Mouse (Mus musculus) neural tube, postnatal 0 days (tissue): ENCODE results near the gene Pbxip1. TPM values are rescaled to one million over a fixed set of nuclear protein-coding genes. Genes with fewer than 3 reads are reported as not detected.

Experiments used
- polyA plus RNA-seq: library from polyadenylated mRNA; unstranded; fragments of >200 nt; fragmentation: Nextera tagmentation; extraction: Ambion mirVana; gene quantifications from 2 replicates; pipeline ENCODE4 v1.2.1, GENCODE M21; 2015

The Pbxip1 gene
- polyA plus RNA-seq, result 25.3 and 29.2 TPM in 2 replicates

DNA sequence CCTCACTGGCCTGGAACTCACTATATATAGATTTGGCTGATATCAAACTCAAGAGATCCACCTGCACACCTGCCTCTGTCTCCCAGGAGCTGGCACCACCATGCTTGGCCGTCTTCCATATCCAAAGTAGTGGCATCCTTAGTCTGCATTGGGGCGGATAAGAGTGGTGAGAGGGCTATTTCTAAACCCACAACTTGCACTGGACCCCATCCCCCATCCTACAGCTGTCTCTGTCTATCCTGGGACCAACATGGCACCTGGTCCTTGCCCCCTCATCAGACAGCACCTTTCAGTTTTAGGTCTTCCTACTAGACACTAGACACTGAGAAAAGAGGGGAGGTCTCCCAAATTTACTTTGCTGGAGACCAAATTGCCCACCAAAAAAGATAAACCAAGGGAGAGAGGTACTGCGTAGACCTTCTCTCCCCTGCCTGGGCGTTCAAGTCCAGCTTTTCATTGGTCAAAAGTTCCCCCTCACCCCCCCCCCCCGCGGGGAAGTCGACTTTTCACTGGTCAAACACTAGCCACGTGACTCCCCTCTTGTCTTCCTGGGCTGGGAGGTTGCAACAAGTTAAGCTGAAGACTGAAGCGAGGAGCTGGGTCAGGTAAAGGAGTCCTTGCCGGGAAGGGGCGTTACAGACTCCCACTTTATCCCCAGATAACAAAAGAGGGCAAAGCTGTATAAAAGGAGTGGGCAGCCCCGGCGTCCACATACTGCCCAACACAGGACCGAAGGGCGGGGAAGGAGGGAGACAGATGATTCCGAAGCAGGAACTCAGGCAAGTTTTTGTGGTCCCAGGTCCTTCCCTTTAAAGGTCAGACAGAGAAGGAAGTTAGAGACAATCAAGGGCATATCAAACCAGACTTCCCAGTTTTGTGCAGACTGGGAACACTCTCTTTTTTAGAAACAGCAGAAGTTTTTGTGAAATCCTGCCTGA lies at the start of gene Pbxip1:
Gene Pbxip1 (plus strand): TSS at position 531 of the 938 bp plus-strand sequence.

DNA sequence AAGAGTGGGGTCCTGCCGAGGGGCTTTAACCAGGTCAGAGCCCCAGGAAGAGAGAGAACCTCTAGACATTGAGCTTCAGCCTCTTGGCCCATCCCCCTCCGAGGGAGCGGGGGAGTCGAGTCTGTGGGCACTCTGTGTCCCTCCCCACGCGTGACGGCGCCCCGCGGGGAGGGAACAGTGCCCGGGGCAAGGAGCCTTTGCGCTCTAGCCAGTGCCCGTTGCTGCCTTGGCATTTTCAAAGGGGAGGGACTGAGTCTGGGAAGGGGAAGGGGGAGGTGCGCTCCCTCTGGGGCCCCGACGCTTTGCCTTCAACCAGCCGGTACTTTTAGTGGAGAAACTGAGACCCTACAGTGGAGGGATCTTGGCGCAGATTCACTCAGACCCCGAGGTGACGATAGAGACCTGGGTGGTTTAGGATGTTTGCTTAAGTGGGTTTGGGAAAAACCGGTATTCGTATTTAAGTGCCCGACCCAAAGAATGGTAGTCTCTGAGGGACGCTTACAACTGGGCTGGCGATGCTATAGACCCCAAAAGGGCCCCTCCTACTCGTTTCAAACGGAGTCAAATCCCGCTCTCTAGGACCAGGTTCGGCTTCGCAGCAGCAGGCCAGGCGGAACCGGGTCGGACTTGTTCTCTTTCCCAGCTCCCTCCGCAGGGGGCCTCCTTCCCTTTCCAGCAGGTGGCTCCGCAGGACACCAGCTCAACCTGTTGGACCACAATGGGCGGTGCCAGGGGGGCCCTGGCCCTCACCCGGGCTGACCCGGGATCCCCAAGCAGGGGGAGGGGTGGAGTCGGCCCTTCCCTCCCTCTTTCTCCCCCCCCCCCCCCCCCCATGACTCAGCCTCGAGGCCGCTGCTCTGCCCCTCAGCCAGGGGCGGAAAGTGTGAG lies 42.3 kb upstream of the Pbxip1 start, which contains the start of gene Zbtb7b:
Gene Zbtb7b (minus strand): TSS at position 771 of the 888 bp plus-strand sequence.

DNA sequence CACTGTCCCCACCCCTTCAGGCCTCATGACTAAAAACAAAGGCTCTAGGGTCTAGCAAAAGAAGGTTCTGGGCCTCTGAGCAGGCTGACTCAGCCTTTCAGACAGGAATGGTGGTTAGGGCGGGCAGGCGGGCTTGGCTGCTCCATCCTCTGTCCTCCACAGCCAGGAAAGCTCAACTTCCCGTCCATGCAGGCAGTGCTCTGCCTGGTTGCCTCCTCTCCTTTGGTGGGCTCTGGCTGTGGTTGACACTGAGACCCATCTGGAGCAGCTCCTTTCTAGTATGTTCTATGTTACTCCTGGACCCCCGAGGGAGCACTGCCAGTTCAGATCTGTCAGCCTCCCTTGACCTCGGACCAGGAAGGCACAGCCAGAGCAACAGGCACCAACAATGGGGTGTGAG lies 33.8 kb upstream of the Pbxip1 start, which contains the start of gene Lenep:
Gene Lenep (minus strand): TSS at position 101 of the 400 bp plus-strand sequence.

GRCm38 (mm10) chr3:89411490-89412393 lies 24.8 kb upstream of the Pbxip1 start, which contains the start of gene Flad1:
Gene Flad1, minus strand, starts transcription at chr3:89411870.

GRCm38 (mm10) chr3:89418170-89418860 lies 18.2 kb upstream of the Pbxip1 start, which contains the start of the genes Cks1b and Shc1:
Gene Cks1b, minus strand, starts transcription at chr3:89418383.
Gene Shc1, plus strand, starts transcription at chr3:89418443.

DNA sequence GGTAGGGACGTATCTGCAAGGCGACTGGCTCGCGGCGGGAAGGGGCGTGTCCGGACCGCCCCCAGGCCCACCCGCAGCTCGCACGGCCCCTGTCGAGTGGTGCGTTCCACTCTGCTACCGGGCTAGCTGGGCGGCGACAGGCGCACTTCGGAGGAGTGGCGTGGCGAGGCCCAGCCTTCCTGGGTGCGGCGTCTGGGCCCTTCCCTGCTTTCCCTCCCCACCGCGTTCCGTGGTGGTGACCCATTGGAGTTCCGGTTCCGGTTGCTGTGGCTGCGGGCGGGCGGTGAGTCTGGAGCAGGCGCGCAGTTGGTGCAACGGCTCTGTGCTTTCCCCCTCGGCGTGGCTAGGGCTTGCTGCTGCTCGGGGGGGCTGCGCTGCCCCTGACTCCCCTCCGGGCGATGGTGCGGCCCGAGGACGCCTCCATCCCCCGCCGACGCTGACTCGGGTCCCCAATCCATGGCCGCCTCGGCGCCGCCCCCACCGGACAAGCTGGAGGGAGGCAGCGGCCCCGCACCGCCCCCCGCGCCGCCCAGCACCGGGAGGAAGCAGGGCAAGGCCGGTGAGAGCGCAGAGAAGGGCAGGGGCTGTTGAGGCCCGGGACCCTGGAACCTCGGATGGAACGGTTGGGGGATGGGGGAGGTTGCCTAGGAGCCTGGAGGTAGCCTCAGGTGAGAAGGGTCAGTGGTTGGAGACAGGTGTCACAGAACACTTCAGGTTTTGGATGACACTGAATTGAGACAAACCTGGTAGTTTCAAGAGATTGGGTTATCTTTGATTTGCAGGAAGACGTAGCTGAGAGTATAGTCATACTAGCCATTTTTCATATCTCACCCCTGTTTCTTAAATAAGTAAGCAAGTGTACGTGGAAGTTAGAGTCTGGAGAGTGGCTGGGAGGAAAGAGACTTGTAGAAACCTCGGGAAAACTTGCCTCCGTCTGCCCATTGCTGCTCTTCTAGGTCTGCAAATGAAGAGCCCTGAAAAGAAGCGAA lies 6.0 kb upstream of the Pbxip1 start, which contains the start of gene Pygo2:
Gene Pygo2 (plus strand): TSS at position 44 of the 989 bp plus-strand sequence.

DNA sequence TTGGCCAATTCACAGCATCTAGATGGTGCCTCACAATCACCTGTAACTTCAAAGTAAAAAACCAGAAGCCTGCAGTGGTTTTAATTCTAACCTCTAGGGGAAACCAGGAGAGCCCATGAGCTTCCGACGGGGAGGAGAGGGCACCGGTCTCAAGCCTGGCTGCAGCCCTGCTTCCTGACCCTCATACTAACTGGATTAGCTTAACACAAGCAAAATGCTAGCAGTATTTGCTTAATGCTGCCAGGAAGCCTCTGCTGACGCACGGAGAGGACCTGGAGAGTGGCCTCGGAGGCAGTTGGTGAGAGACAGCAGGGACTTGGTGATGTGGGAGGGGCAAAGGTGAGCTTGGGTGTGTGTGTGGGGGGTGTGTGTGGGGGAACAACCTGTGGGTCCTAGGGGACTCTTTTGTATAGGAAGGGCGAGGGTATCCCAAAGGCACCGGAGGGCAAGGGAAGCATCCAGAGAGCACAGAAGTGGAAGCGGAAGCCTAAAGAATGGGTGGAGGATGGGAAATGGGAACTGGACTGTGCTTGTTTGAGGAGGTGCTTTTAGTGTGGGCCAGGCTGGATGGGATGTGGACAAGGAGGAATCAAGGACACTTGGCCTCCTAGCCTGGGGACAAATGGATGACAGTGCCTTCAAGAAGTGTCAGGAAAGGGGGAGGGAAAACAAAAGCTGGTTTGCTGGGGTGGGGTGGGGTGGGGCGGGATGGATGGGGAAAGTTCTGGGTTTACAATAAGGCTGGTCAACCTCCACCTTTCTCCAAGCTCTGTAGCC lies 18.1 kb downstream of the Pbxip1 start, which contains the start of gene Pmvk:
Gene Pmvk (plus strand): TSS at position 141 of the 777 bp plus-strand sequence.

Other genes starting within 250 kb of the Pbxip1 start
- gene Gba, start 233.8 kb upstream of the Pbxip1 start, polyA plus RNA-seq, result 44.1 and 48.5 TPM in 2 replicates
- gene Thbs3, start 221.5 kb upstream of the Pbxip1 start, polyA plus RNA-seq, result 43.9 and 50.6 TPM in 2 replicates
- 160 and 167 TPM in 2 replicates for gene Mtx1, start 209.6 kb upstream of the Pbxip1 start, polyA plus RNA-seq
- gene Muc1, start 207.6 kb upstream of the Pbxip1 start, polyA plus RNA-seq, result 0.67 and 1.2 TPM in 2 replicates
- gene Krtcap2, start 190.7 kb upstream of the Pbxip1 start, polyA plus RNA-seq, result 272 and 290 TPM in 2 replicates
- gene Trim46, start 190.4 kb upstream of the Pbxip1 start, polyA plus RNA-seq, result 48.0 and 58.9 TPM in 2 replicates
- 131 and 136 TPM in 2 replicates for gene Dpm3, start 177.3 kb upstream of the Pbxip1 start, polyA plus RNA-seq
- 56.5 and 58.8 TPM in 2 replicates for gene Slc50a1, start 166.1 kb upstream of the Pbxip1 start, polyA plus RNA-seq
- gene Efna1, start 155.6 kb upstream of the Pbxip1 start, polyA plus RNA-seq, result 7.1 and 9.8 TPM in 2 replicates
- 90.5 and 99.5 TPM in 2 replicates for gene Efna3, start 113.7 kb upstream of the Pbxip1 start, polyA plus RNA-seq
- 2.2 and 2.3 TPM in 2 replicates for gene Efna4, start 98.7 kb upstream of the Pbxip1 start, polyA plus RNA-seq
- gene Adam15, start 86.7 kb upstream of the Pbxip1 start, polyA plus RNA-seq, result 77.7 and 84.5 TPM in 2 replicates
- gene Dcst2, start 74.7 kb upstream of the Pbxip1 start, polyA plus RNA-seq, result 0.26 and 0.42 TPM in 2 replicates
- gene Dcst1, start 71.5 kb upstream of the Pbxip1 start, polyA plus RNA-seq, result 1.4 and 1.6 TPM in 2 replicates
- gene Zbtb7b, start 41.9 kb upstream of the Pbxip1 start, polyA plus RNA-seq, result 1.1 and 1.4 TPM in 2 replicates
- gene Lenep, start 33.9 kb upstream of the Pbxip1 start, polyA plus RNA-seq, result not detected in 2 replicates
- gene Flad1, start 24.8 kb upstream of the Pbxip1 start, polyA plus RNA-seq, result 22.5 and 26.6 TPM in 2 replicates
- gene Cks1b, start 18.3 kb upstream of the Pbxip1 start, polyA plus RNA-seq, result 65.2 and 67.0 TPM in 2 replicates
- gene Shc1, start 18.3 kb upstream of the Pbxip1 start, polyA plus RNA-seq, result 13.9 and 16.1 TPM in 2 replicates
- gene Pygo2, start 6.5 kb upstream of the Pbxip1 start, polyA plus RNA-seq, result 33.8 and 34.4 TPM in 2 replicates
- 136 and 148 TPM in 2 replicates for gene Pmvk, start 17.8 kb downstream of the Pbxip1 start, polyA plus RNA-seq
- gene Kcnn3, start 83.5 kb downstream of the Pbxip1 start, polyA plus RNA-seq, result 9.1 and 11.3 TPM in 2 replicates